Mouse (Mus musculus): ENCODE measurements at regions not wholly inside any gene's neighbourhood (a gene's known extent, or its start where the extent isn't known, plus 50 kb on each side); places are given as distances from the start of the nearest gene placed in this dataset.
A peak's percentile ranks its signal among the peaks of the same experiment; 100 is the strongest.

DNA sequence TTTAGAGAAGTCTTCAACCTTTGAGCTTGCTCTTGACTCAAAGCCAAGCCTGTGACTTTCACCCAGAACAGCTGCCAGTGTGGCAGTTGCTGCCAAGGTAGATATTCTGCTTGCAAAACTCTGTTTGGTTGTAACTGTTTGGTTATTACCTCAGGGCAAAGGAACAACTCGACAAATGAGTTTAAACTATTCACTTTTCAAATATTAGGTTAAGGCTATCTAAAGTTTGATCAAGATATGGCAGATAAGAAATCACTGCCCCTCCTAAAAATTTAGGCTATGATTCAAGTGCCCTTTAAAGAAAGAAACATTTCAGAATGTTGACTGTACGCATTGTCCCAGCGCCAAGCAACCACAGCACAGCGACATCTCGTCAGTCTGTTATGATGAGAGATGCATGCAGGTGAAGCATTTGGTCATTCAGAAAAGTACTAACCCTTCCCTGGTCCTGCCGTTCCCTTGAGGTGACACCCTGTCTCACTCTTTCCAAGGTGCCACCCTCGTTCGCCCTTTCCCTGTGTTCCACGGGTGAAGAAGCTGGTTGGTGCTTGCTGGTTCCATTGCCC is 81.1 kb upstream of the Mbip start:
- Histone ChIP-seq H3K4me3 (replicated peaks; ENCODE audit: low read depth, low read length) (no peak overlapping the region), H3K4me2 (ENCODE audit: low read length) (no peak overlapping the region), H3K9ac (ENCODE audit: low read depth, low read length) (no peak overlapping the region), H3K36me3 (ENCODE audit: insufficient read depth, low read length) (no peaks in the 10 kb centered on the region), H3K27ac (no peak overlapping the region), H3K9me3 (replicated peaks; ENCODE audit: low read length) (no peaks in the 10 kb centered on the region), H3K4me1 (replicated peaks; ENCODE audit: insufficient read depth, low read length) (no peaks in the 10 kb centered on the region), H3K27me3 (ENCODE audit: insufficient read depth, low read length) (no peaks in the 10 kb centered on the region)
- ATAC-seq (replicated peaks; ENCODE audit: low FRiP score, low read depth) (no peak), DNase-seq (ENCODE audit: low spot score) (no peak)
- 84% methylated on average over 9 of the region's 9 CpGs for WGBS
- TF ChIP-seq CTCF (IDR thresholded peaks at IDR 0.05; ENCODE audit: low read depth): no peak

DNA sequence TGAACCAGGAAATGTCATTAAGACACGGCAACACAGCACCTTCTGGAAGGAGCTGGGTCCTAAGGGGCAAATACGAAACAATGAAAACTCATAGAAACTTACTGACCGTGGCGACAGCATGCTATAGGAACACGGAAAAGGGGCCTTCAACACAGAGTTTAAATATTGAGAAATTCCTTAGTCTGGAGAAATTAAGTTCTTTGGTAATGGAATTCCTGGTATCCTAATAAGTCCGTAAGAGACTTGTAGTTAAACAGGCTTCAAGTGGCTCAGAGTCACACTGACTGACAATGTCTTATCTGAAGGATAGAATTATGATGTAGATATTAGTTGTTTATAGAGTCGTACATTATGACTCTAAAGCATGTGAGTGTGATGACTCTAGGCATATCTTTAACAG is 70.4 kb upstream of the Mbip start:
- DNase-seq (ENCODE audit: low spot score) (no peak), ATAC-seq (replicated peaks; ENCODE audit: low FRiP score, low read depth) (no peak)
- H3K4me1 ChIP-seq (replicated peaks; ENCODE audit: insufficient read depth, low read length): no peaks in the 10 kb centered on the region
- 86% methylated on average over 7 of the region's 7 CpGs for WGBS
- TF ChIP-seq CTCF (IDR thresholded peaks at IDR 0.05; ENCODE audit: low read depth): no peak
- H3K4me2 ChIP-seq (ENCODE audit: low read length): no peak overlapping the region
- no peak overlapping the region for H3K27ac ChIP-seq
- no peak overlapping the region for H3K4me3 ChIP-seq (replicated peaks; ENCODE audit: low read depth, low read length)
- no peaks in the 10 kb centered on the region for H3K27me3 ChIP-seq (ENCODE audit: insufficient read depth, low read length)
- H3K9ac ChIP-seq (ENCODE audit: low read depth, low read length): no peak overlapping the region
- H3K36me3 ChIP-seq (ENCODE audit: insufficient read depth, low read length): no peaks in the 10 kb centered on the region
- no peaks in the 10 kb centered on the region for H3K9me3 ChIP-seq (replicated peaks; ENCODE audit: low read length)

DNA sequence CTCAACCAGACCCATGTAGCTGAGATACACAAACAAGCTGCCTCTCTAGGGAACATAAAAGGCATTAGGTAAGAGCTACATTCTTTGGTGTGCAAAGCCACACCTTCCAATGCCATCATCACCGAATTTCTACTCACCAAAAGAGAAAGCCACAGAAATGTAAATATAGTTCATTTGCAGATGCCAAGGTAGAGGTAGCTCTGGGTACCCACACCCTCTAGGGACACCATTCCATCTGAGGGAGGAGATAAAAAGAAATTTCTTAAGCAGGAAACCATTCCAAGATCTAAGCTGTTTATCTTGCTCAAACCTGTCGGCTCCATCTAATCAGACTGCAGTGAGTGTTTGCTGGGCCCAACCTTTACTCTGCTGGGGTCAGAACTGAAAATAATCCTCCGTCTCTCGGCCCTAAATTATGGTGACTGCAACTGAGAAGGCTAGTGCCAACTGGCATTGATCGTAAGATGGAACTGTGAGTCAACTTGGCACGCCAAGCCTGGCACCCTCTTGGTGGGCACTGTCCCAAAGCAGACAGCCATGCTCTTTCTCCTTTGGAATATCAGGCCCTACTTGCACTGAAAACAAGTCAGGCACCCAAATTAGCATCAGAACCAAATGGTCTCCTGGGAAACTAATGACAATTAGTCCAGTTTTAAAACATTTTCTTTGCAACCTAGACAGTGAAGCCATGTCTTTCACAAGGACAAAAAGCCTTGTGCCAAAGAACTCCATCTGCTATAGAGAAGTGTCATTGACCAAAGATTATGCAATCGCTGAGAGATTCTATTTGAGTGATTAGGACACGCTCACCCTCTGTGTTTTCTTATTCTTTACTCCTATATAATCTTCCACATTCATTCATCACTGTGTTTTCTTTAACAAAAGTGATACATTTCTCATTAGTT is 69.4 kb upstream of the Mbip start:
- ATAC-seq (replicated peaks; ENCODE audit: low FRiP score, low read depth) (no peak), DNase-seq (ENCODE audit: low spot score) (no peak)
- Histone ChIP-seq H3K4me3 (replicated peaks; ENCODE audit: low read depth, low read length) (no peak overlapping the region), H3K9ac (ENCODE audit: low read depth, low read length) (no peak overlapping the region), H3K4me1 (replicated peaks; ENCODE audit: insufficient read depth, low read length) (no peaks in the 10 kb centered on the region), H3K9me3 (replicated peaks; ENCODE audit: low read length) (no peaks in the 10 kb centered on the region), H3K27ac (no peak overlapping the region), H3K4me2 (ENCODE audit: low read length) (no peak overlapping the region), H3K36me3 (ENCODE audit: insufficient read depth, low read length) (no peaks in the 10 kb centered on the region), H3K27me3 (ENCODE audit: insufficient read depth, low read length) (no peaks in the 10 kb centered on the region)
- 66% methylated on average over 8 of the region's 8 CpGs for WGBS
- no peak for TF ChIP-seq CTCF (IDR thresholded peaks at IDR 0.05; ENCODE audit: low read depth)

DNA sequence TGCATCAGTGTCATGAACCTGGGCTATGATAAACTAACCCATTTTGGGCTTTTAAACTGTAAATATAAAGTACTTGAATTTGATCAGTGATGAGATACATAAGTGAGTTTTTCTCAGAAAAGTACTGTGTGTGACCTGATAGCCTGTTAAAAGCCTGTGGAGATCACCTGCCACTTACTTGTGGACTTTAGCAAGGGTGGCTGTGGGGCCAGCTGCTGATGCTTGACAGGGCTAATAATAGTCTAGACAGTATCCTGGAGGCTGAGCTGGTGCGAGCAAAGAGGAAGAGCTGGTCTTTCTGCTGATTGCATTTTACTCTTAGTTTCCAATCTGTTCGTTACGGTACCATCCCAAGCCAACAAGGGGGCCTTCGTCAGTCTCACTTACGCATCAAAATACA is 60.0 kb upstream of the Mbip start:
- ATAC-seq (replicated peaks; ENCODE audit: low FRiP score, low read depth) (no peak), DNase-seq (ENCODE audit: low spot score) (no peak)
- Histone ChIP-seq H3K9ac (ENCODE audit: low read depth, low read length) (no peak overlapping the region), H3K4me2 (ENCODE audit: low read length) (no peak overlapping the region), H3K27me3 (ENCODE audit: insufficient read depth, low read length) (no peaks in the 10 kb centered on the region), H3K4me1 (replicated peaks; ENCODE audit: insufficient read depth, low read length) (no peaks in the 10 kb centered on the region), H3K27ac (no peak overlapping the region), H3K36me3 (ENCODE audit: insufficient read depth, low read length) (no peaks in the 10 kb centered on the region), H3K9me3 (replicated peaks; ENCODE audit: low read length) (no peaks in the 10 kb centered on the region), H3K4me3 (replicated peaks; ENCODE audit: low read depth, low read length) (no peak overlapping the region)
- 80% methylated on average over 5 of the region's 5 CpGs for WGBS
- no peak for TF ChIP-seq CTCF (IDR thresholded peaks at IDR 0.05; ENCODE audit: low read depth)

DNA sequence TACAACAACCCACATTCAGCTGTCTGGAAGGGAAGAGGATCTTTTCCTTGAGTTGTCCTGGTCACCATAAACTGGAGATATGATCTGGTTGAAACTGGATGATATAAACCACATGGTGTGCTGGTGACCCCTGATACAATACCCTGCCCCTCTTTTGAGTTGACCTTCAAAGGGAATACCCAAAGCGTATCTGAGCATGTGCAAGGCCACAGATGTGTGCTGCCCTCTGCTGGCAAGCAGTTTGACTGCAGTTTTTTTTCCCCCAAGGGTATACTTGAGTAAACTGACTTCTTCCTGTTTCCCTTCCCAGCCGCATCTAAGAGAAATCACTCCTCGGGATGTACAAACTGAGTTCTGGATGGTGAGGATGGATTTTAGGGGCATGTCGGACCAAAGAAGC is 59.1 kb upstream of the Mbip start:
- Histone ChIP-seq H3K36me3 (ENCODE audit: insufficient read depth, low read length) (no peaks in the 10 kb centered on the region), H3K27ac (no peak overlapping the region), H3K4me1 (replicated peaks; ENCODE audit: insufficient read depth, low read length) (no peaks in the 10 kb centered on the region), H3K27me3 (ENCODE audit: insufficient read depth, low read length) (no peaks in the 10 kb centered on the region), H3K4me3 (replicated peaks; ENCODE audit: low read depth, low read length) (no peak overlapping the region), H3K4me2 (ENCODE audit: low read length) (no peak overlapping the region), H3K9ac (ENCODE audit: low read depth, low read length) (no peak overlapping the region), H3K9me3 (replicated peaks; ENCODE audit: low read length) (no peaks in the 10 kb centered on the region)
- TF ChIP-seq CTCF (IDR thresholded peaks at IDR 0.05; ENCODE audit: low read depth): peak; percentile 86
- whole genome bisulfite sequencing: 35% methylated on average over 4 of the region's 4 CpGs
- ATAC-seq (replicated peaks; ENCODE audit: low FRiP score, low read depth): no peak; the same call in 1 of the 2 replicates
- peak; percentile 65 for DNase-seq (ENCODE audit: low spot score)

DNA sequence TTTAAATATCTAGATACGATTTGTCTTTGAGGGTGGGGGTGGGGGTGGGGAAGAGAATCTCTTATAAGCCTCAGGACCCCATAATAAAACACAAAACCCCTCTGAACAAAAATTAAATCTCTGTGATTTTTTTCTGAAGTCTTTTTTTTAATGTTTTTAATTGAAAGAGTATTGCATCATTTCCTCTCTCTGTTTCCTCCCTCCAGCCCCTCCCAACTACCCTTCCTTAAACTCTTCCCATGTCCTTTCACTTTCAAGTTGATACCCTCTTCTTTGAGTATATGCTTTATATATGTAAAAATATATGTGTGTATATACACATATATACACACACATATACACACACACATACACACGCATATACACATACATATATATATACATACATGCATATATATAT is 58.6 kb upstream of the Mbip start:
- H3K9me3 ChIP-seq (replicated peaks; ENCODE audit: low read length): no peaks in the 10 kb centered on the region
- no peak overlapping the region for H3K4me3 ChIP-seq (replicated peaks; ENCODE audit: low read depth, low read length)
- TF ChIP-seq CTCF (IDR thresholded peaks at IDR 0.05; ENCODE audit: low read depth): no peak
- no peaks in the 10 kb centered on the region for H3K4me1 ChIP-seq (replicated peaks; ENCODE audit: insufficient read depth, low read length)
- H3K27ac ChIP-seq: no peak overlapping the region
- H3K9ac ChIP-seq (ENCODE audit: low read depth, low read length): no peak overlapping the region
- WGBS: 89% methylated on average over 2 of the region's 2 CpGs
- H3K36me3 ChIP-seq (ENCODE audit: insufficient read depth, low read length): no peaks in the 10 kb centered on the region
- DNase-seq (ENCODE audit: low spot score): no peak
- no peak for ATAC-seq (replicated peaks; ENCODE audit: low FRiP score, low read depth)
- H3K27me3 ChIP-seq (ENCODE audit: insufficient read depth, low read length): no peaks in the 10 kb centered on the region
- no peak overlapping the region for H3K4me2 ChIP-seq (ENCODE audit: low read length)

All from kidney, postnatal 0 days (tissue).